Mouse (Mus musculus): ENCODE measurements around the gene Mia. TPM values are rescaled to one million over a fixed set of nuclear protein-coding genes. Genes with fewer than 3 reads are reported as not detected.

The Mia gene
- polyA plus RNA-seq, 1 experiment from 2014 or later, result 23.5 TPM

DNA sequence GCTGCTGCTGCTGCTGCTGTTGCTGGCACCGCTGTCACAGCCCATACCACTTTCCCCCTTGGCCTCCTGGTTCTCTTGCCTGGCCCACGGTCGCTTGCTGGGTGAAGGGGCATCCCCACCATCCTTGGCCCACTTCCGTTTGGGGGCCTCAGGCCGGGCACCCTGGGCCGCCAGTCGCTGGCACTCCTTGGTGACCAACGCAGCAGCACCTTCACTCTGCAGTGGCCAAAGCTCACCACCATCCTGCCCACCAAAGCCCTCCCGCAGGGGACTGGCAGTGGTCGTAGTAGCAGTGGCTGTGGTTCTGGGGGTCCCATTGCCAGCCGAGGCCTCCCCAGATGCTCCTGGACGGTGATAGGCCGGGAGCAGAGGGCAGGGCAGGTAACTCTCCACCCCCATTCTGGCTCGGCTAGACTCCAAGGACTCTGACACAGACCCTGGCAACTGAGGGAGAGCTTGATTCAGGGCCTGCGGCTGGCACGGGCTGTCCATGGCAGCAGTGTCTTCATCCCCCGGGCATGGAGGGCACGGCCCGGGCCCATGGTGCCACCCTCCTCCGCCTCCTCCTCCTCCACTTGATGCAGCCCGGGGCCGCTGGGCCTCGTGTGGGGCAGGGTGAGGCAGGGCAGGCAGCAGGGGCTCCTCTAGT, 15.8 kb downstream of the Mia start:
- 58% methylated on average over 22 of the region's 23 CpGs for WGBS
- DNase-seq (ENCODE audit: low spot score), result no peak
- H3K9me3 ChIP-seq (replicated peaks; ENCODE audit: low read length), result no peaks in the 10 kb centered on the region
- H3K36me3 ChIP-seq (ENCODE audit: insufficient read depth, low read length), result peaks cover 3% of the 10 kb centered on the region; the same call in 1 of the 2 replicates
- no peak for TF ChIP-seq CTCF (IDR thresholded peaks at IDR 0.05; ENCODE audit: low read depth)
- H3K4me3 ChIP-seq (replicated peaks; ENCODE audit: low read depth, low read length), result peak overlapping the region; percentile 62
- peaks cover 34% of the 10 kb centered on the region; the same call in 1 of the 2 replicates for H3K4me1 ChIP-seq (replicated peaks; ENCODE audit: insufficient read depth, low read length)
- peak overlapping the region; percentile 93 for H3K27ac ChIP-seq
- H3K27me3 ChIP-seq (ENCODE audit: insufficient read depth, low read length), result no peaks in the 10 kb centered on the region
- ATAC-seq (replicated peaks; ENCODE audit: low FRiP score, low read depth), result no peak
- H3K4me2 ChIP-seq (ENCODE audit: low read length), result peak overlapping the region; percentile 66
- H3K9ac ChIP-seq (ENCODE audit: low read depth, low read length), result peak overlapping the region; percentile 69

DNA sequence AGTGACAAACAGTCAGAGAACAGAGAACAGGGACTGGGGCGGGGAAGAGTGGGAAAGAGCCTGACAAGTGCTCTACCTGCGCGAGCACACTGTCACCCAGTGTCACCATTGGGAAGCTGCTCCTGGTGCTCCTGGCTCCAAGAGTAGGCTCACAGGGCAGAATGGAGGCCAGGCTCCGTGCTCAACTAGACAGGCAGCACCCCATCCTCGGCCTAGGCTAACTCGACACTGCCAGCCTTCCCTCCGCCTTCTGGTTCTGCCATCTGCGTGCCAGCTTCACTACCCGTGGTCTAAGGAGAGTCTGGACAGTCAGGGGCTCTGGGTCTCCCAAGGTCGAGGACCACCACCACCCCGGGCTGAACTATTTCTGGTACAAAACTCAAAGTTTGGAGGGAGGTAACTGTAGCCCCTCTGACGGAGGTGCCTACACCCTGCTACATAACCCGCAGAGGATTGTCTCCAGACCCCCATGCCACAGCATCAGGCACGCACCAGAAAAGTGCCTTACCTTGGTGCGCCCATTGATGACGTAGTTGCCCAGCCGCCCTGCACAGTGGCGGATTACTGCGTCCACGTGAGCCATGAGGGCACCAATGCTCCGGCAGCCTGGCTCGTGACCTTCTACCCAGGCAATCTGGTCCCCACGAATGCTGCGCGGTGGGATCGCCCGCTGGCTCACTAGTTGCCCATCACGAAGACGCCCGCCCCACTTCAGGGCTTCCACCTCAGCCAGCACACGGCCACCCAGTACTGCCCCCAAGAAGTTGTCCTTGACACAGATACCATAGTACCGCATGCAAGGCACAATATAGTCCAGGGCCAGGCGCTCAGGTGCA, 16.6 kb downstream of the Mia start:
- H3K27me3 ChIP-seq (ENCODE audit: insufficient read depth, low read length), result no peaks in the 10 kb centered on the region

DNA sequence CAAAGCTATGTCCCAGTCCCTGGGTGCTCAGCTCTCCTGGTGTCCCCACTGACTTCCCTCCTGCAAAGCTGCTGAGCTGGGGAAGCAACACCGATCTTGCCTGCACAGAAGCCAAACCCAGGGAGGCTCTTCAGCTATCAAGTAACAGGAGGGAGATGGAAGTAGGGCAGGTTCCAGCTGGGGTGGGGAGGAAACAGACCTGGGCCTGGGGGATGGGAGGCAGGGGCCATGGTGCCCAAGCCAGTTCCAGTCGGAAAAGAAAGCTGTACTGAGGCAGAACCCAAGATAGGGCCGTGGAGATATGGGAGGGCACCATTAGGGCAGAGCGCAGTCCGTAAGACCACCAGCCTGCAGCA, 17.5 kb downstream of the Mia start:
- 0 out of 2 replicates have a peak overlapping the region, but pooled peaks have one; percentile 31 for H3K9ac ChIP-seq (ENCODE audit: low read depth, low read length)
- peaks cover 10% of the 10 kb centered on the region; the same call in 1 of the 2 replicates for H3K36me3 ChIP-seq (ENCODE audit: insufficient read depth, low read length)
- H3K9me3 ChIP-seq (replicated peaks; ENCODE audit: low read length), result no peaks in the 10 kb centered on the region
- peak overlapping the region; percentile 66; the same call in 1 of the 2 replicates for H3K4me2 ChIP-seq (ENCODE audit: low read length)
- TF ChIP-seq CTCF (IDR thresholded peaks at IDR 0.05; ENCODE audit: low read depth), result no peak
- peak; percentile 30 for DNase-seq (ENCODE audit: low spot score)
- no peak for ATAC-seq (replicated peaks; ENCODE audit: low FRiP score, low read depth)
- WGBS, result 52% methylated on average over 5 of the region's 5 CpGs
- H3K27ac ChIP-seq, result 0 out of 2 replicates have a peak overlapping the region, but pooled peaks have one; percentile 2
- 0 out of 2 replicates have a peak overlapping the region, but pooled peaks have one; percentile 3 for H3K4me3 ChIP-seq (replicated peaks; ENCODE audit: low read depth, low read length)
- no peaks in the 10 kb centered on the region for H3K27me3 ChIP-seq (ENCODE audit: insufficient read depth, low read length)
- peaks cover 34% of the 10 kb centered on the region; the same call in 1 of the 2 replicates for H3K4me1 ChIP-seq (replicated peaks; ENCODE audit: insufficient read depth, low read length)

More for the DNA sequence above, 16.6 kb downstream of the Mia start:
- peak overlapping the region; percentile 62; the same call in 1 of the 2 replicates for H3K4me3 ChIP-seq (replicated peaks; ENCODE audit: low read depth, low read length)
- H3K27ac ChIP-seq, result no peak overlapping the region
- peaks cover 35% of the 10 kb centered on the region; the same call in 1 of the 2 replicates for H3K4me1 ChIP-seq (replicated peaks; ENCODE audit: insufficient read depth, low read length)
- H3K9ac ChIP-seq (ENCODE audit: low read depth, low read length), result peak overlapping the region; percentile 69; the same call in 1 of the 2 replicates
- peaks cover 3% of the 10 kb centered on the region; the same call in 1 of the 2 replicates for H3K36me3 ChIP-seq (ENCODE audit: insufficient read depth, low read length)
- ATAC-seq (replicated peaks; ENCODE audit: low FRiP score, low read depth) (no peak), DNase-seq (ENCODE audit: low spot score) (no peak)
- H3K9me3 ChIP-seq (replicated peaks; ENCODE audit: low read length), result no peaks in the 10 kb centered on the region
- 84% methylated on average over 33 of the region's 33 CpGs for WGBS
- no peak for TF ChIP-seq CTCF (IDR thresholded peaks at IDR 0.05; ENCODE audit: low read depth)
- H3K4me2 ChIP-seq (ENCODE audit: low read length), result peak overlapping the region; percentile 66; the same call in 1 of the 2 replicates

DNA sequence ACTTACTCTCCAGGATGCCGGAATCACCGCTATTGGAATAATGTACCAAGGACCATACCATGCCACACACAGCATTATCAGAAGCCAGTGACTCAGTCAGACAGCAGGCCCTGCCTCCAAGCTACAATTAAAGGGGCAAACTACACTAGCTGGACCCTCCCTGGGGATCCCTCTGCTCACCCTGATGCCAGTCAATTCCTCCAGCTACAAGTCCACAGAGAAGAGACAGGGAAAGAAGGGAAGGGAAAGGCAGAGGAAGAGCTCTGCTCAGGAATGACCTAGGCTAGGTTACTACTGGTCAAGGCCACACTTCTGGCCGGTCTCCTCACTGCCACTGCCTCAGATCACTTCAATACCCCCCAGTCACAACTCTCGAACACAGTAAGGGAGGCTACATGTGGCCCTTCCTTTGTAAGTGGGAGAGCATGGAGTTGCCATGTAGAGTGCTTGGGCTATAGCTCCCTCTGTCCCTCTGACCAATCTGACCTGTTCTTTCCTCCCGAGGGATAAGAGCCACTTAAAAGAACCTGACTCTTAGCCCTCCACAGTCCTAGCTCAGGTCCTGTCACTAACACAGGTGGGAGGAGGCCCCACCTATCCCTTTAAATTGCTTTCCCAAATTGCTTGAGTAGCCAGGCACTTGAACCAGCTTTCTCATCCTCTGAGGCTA, 18.0 kb downstream of the Mia start:
- Histone ChIP-seq H3K9me3 (replicated peaks; ENCODE audit: low read length) (no peaks in the 10 kb centered on the region), H3K4me1 (replicated peaks; ENCODE audit: insufficient read depth, low read length) (peaks cover 31% of the 10 kb centered on the region; the same call in 1 of the 2 replicates), H3K4me3 (replicated peaks; ENCODE audit: low read depth, low read length) (no peak overlapping the region), H3K27ac (0 out of 2 replicates have a peak overlapping the region, but pooled peaks have one; percentile 2), H3K27me3 (ENCODE audit: insufficient read depth, low read length) (no peaks in the 10 kb centered on the region), H3K4me2 (ENCODE audit: low read length) (peak overlapping the region; percentile 66; the same call in 1 of the 2 replicates), H3K9ac (ENCODE audit: low read depth, low read length) (0 out of 2 replicates have a peak overlapping the region, but pooled peaks have one; percentile 31), H3K36me3 (ENCODE audit: insufficient read depth, low read length) (peaks cover 15% of the 10 kb centered on the region)
- ATAC-seq (replicated peaks; ENCODE audit: low FRiP score, low read depth) (no peak), DNase-seq (ENCODE audit: low spot score) (no peak)
- TF ChIP-seq CTCF (IDR thresholded peaks at IDR 0.05; ENCODE audit: low read depth), result no peak
- 80% methylated on average over 5 of the region's 5 CpGs for WGBS

DNA sequence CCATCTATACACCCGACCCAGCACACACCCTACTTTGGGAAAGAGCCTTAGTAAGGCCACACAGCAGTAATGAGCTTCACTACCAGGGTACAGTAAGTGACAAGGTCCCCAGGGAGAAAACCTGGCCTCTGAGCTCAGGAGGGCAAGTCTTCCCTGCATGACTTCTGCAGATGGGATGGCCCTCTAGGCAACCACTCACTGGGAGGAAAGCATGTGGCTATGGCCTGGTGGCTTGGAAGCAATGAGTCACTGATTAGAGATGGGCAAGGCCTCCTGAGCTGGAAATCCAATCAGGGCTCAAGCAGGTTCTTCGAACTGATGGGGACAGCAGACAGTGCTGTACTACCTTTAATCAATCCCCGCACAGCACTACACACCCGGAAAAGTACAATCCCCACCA, 19.2 kb downstream of the Mia start:
- Histone ChIP-seq H3K4me3 (replicated peaks; ENCODE audit: low read depth, low read length) (no peak overlapping the region), H3K9me3 (replicated peaks; ENCODE audit: low read length) (no peaks in the 10 kb centered on the region), H3K4me1 (replicated peaks; ENCODE audit: insufficient read depth, low read length) (peaks cover 31% of the 10 kb centered on the region; the same call in 1 of the 2 replicates), H3K9ac (ENCODE audit: low read depth, low read length) (no peak overlapping the region), H3K4me2 (ENCODE audit: low read length) (no peak overlapping the region), H3K36me3 (ENCODE audit: insufficient read depth, low read length) (peaks cover 22% of the 10 kb centered on the region), H3K27ac (no peak overlapping the region), H3K27me3 (ENCODE audit: insufficient read depth, low read length) (no peaks in the 10 kb centered on the region)
- ATAC-seq (replicated peaks; ENCODE audit: low FRiP score, low read depth), result no peak
- WGBS, result 82% methylated on average over 4 of the region's 4 CpGs
- TF ChIP-seq CTCF (IDR thresholded peaks at IDR 0.05; ENCODE audit: low read depth), result no peak
- DNase-seq (ENCODE audit: low spot score), result peak; percentile 29
